24 mouse cellular contexts compared by ENCODE assay signal in genomic region chr12:34379681-34380080, GRCm38 (mm10).
DNase-seq lines count a peak whose midpoint lies in the region; ATAC-seq lines count a peak whose summit lies in the region.
"Had no signal": no experiment of that assay in that cellular context is flagged by ENCODE, and none has a peak within 500 bp of the region (broad histone marks: within the 10 kb centered on the region; RNA-seq: fewer than 3 reads in every experiment).

No protein-coding gene starts in this region.

- H3K9ac ChIP-seq in embryonic facial prominence, embryonic 14.5 days (ENCODE audit: low read depth, low read length): no peak overlapping the region
- H3K9ac ChIP-seq in limb, embryonic 11.5 days (ENCODE audit: low read length): no peak overlapping the region
- H3K9ac ChIP-seq: forebrain, embryonic 15.5 days; hindbrain, embryonic 13.5 days had no signal

- ATAC-seq in embryonic facial prominence, embryonic 14.5 days (ENCODE audit: low read depth): no peak
- no peak for ATAC-seq in limb, embryonic 11.5 days (ENCODE audit: insufficient number of reproducible peaks, low FRiP score, low TSS enrichment, low read depth)
- ATAC-seq: forebrain, embryonic 15.5 days; hindbrain, postnatal 0 days had no signal

- no peak overlapping the region for H3K4me2 ChIP-seq in embryonic facial prominence, embryonic 14.5 days (ENCODE audit: low read depth, low read length)
- H3K4me2 ChIP-seq in limb, embryonic 11.5 days (ENCODE audit: low read depth, severe bottlenecking): no peak overlapping the region
- H3K4me2 ChIP-seq: forebrain, embryonic 15.5 days; hindbrain, embryonic 13.5 days had no signal

- H3K36me3 ChIP-seq in embryonic facial prominence, embryonic 10.5 days (replicated peaks): no peaks in the 10 kb centered on the region
- H3K36me3 ChIP-seq in embryonic facial prominence, embryonic 14.5 days (ENCODE audit: control insufficient read depth, insufficient read depth, low read length): no peaks in the 10 kb centered on the region
- no peaks in the 10 kb centered on the region for H3K36me3 ChIP-seq in limb, embryonic 11.5 days (ENCODE audit: control insufficient read depth, insufficient read depth, low read length)
- H3K36me3 ChIP-seq: forebrain, embryonic 10.5 days; forebrain, embryonic 15.5 days; G1E; hindbrain, embryonic 13.5 days had no signal

- H3K4me1 ChIP-seq in embryonic facial prominence, embryonic 10.5 days: peaks cover 17% of the 10 kb centered on the region
- H3K4me1 ChIP-seq in embryonic facial prominence, embryonic 14.5 days (ENCODE audit: control insufficient read depth, insufficient read depth, low read length): no peaks in the 10 kb centered on the region
- no peaks in the 10 kb centered on the region for H3K4me1 ChIP-seq in limb, embryonic 11.5 days (ENCODE audit: control insufficient read depth, insufficient read depth, low read length)
- H3K4me1 ChIP-seq: forebrain, embryonic 15.5 days; heart, embryonic 10.5 days; hindbrain, embryonic 13.5 days had no signal

- no peaks in the 10 kb centered on the region for H3K27me3 ChIP-seq in embryonic facial prominence, embryonic 10.5 days (replicated peaks; ENCODE audit: low read depth, poor library complexity, severe bottlenecking)
- H3K27me3 ChIP-seq in embryonic facial prominence, embryonic 14.5 days (replicated peaks; ENCODE audit: control insufficient read depth, insufficient read depth, low read length): no peaks in the 10 kb centered on the region
- H3K27me3 ChIP-seq in limb, embryonic 11.5 days (ENCODE audit: control insufficient read depth, insufficient read depth, low read length): no peaks in the 10 kb centered on the region
- H3K27me3 ChIP-seq: forebrain, embryonic 15.5 days; hindbrain, embryonic 13.5 days had no signal

- H3K27ac ChIP-seq in embryonic facial prominence, embryonic 10.5 days (replicated peaks): no peak overlapping the region
- peak overlapping the region; percentile 1; the same call in 1 of the 2 replicates for H3K27ac ChIP-seq in embryonic facial prominence, embryonic 14.5 days (replicated peaks; ENCODE audit: low read depth, low read length)
- H3K27ac ChIP-seq in limb, embryonic 11.5 days (replicated peaks; ENCODE audit: low read depth, low read length): no peak overlapping the region
- H3K27ac ChIP-seq: forebrain, embryonic 10.5 days; forebrain, embryonic 15.5 days; heart, embryonic 10.5 days; hindbrain, embryonic 13.5 days; hindbrain, postnatal 0 days had no signal

- WGBS in embryonic facial prominence, embryonic 10.5 days: 50% methylated on average over 1 of the region's 1 CpGs
- whole genome bisulfite sequencing in embryonic facial prominence, embryonic 14.5 days: 35% methylated on average over 1 of the region's 1 CpGs
- WGBS in limb, embryonic 11.5 days: 24% methylated on average over 1 of the region's 1 CpGs

- no peak overlapping the region for H3K4me3 ChIP-seq in embryonic facial prominence, embryonic 10.5 days
- no peak overlapping the region for H3K4me3 ChIP-seq in embryonic facial prominence, embryonic 14.5 days (ENCODE audit: low read depth, low read length)
- no peak overlapping the region for H3K4me3 ChIP-seq in limb, embryonic 11.5 days (ENCODE audit: low read depth, low read length)
- H3K4me3 ChIP-seq: erythroblast, embryonic 14.5 days; forebrain, embryonic 10.5 days; forebrain, embryonic 15.5 days; heart, embryonic 10.5 days; hindbrain, embryonic 13.5 days had no signal

- DNase-seq in A20 (ENCODE audit: low read depth, low spot score) (peak; percentile 52), liver (no peak)
- peak; percentile 38 for DNase-seq in embryonic facial prominence, embryonic 10.5 days (ENCODE audit: low spot score)
- peak; percentile 52 for DNase-seq in embryonic facial prominence, embryonic 14.5 days (ENCODE audit: low spot score)
- peak; percentile 33 for DNase-seq in limb, embryonic 11.5 days (ENCODE audit: low spot score)
- no peak for DNase-seq in gastrocnemius, adult 8-10 months (ENCODE audit: low spot score in 2 of 2)
- DNase-seq in layer of hippocampus, postnatal 25 days (ENCODE audit: extremely low spot score in 1 of 2, low spot score in 1 of 2): no peak
- DNase-seq: adrenal gland, adult 8-10 months; adrenal gland, postnatal 36 days; cerebellum, adult 11 months; cerebellum, adult 8-10 months; cerebellum, postnatal 14 days; gastrocnemius, postnatal 36 days; heart, adult 18-20 months; heart, postnatal 10 days; kidney, adult 11 months; kidney, adult 9 months had no signal

- H3K9me3 ChIP-seq in embryonic facial prominence, embryonic 10.5 days: no peaks in the 10 kb centered on the region
- H3K9me3 ChIP-seq in embryonic facial prominence, embryonic 14.5 days (ENCODE audit: control insufficient read depth, low read length): no peaks in the 10 kb centered on the region
- no peaks in the 10 kb centered on the region for H3K9me3 ChIP-seq in limb, embryonic 11.5 days (ENCODE audit: control insufficient read depth, low read length)
- H3K9me3 ChIP-seq: forebrain, embryonic 10.5 days; forebrain, embryonic 15.5 days; heart, embryonic 10.5 days; hindbrain, embryonic 13.5 days had no signal

Comparison
In these comparisons a context has a peak if more than half of its experiments do, and no peak if none do; other contexts are left out.
1. DNase-seq: peak in A20 (single experiment), embryonic facial prominence, embryonic 10.5 days (single experiment), embryonic facial prominence, embryonic 14.5 days (single experiment) and limb, embryonic 11.5 days (single experiment); none in gastrocnemius, adult 8-10 months (0 of 2), liver (single experiment) and layer of hippocampus, postnatal 25 days (0 of 2).